Mouse (Mus musculus) retina, postnatal 1 day (tissue): ENCODE measurements around the gene Itgb2.

Experiments
- DNase-seq: peaks from one replicate; pipeline ENCODE4 v3.0.0-alpha.2; 2012

Gene Itgb2

DNA sequence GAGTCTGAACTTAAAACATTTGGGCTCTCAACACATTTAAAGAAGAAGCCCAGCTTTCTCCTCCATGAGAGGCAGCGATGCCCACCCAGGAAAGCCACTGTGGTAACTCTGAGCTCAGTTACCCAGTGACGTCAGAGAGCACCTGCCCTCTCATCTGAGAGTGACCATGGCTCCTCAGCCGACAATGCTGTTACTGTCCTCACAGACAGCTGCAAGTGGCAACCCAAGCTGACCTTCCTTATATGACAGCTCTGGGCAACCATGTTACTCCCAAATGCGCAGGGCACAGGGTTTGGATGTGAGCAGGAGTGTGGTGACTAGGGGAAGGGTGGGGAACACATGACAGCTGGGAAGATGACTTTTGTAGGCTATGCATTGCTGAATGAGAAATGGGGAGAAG, 23.2 kb downstream of the Itgb2 start:
- no peak for DNase-seq

DNA sequence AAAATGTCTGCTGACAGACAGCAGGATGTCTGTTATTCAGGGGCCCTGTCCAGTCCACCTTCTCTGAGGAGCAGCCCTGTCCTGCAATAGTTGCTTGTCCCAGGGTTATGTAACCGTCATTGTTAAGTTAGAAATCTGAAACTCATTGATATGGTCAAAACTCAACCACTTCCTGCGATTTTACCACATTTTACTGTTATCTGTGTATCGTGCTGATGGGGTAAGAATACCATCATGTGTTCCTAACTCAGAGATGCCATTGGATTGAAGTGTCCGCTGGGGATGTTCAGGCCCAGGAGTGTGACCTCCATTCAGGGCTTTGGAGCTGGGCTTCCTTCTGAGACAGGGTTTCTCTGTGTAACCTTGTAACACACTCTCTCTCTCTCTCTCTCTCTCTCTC, 24.9 kb downstream of the Itgb2 start:
- DNase-seq, result no peak

DNA sequence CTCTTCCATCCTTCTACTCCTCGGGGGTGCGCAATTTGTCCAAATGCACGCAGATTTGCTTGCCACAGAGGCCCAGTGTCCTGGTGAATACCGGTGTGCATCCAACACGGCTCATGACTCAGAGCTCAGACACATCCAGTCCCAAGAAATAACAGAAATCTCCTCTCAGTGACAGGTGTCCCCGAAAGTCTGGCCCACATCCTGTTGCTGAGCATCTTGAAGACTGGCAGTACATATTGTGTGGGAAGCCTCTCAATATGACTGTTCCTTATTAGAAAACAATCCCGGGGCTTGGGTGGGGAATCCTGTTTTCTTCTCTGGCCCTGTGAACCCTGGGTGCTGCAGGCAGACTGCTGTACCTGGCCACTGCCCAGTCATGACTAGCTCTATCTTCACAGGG, 26.6 kb downstream of the Itgb2 start:
- no peak for DNase-seq

DNA sequence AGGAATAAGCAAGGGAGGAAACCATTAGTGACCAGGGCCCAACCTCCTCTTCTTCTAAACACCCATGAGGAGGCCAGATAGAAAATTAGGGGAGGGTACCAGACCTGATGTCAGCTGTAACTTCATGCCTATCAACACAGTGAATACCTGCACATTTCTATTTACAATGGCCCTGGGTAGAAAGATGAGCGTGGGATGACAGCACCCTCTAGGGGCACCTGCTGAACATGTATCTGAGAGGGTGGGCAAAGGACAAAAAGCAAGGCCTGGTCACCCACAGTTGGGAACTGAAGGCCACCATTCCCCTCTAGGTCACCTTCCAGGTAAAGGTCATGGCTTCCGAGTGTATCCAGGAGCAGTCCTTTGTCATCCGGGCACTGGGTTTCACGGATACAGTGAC, 27.6 kb downstream of the Itgb2 start:
- DNase-seq, result no peak

DNA sequence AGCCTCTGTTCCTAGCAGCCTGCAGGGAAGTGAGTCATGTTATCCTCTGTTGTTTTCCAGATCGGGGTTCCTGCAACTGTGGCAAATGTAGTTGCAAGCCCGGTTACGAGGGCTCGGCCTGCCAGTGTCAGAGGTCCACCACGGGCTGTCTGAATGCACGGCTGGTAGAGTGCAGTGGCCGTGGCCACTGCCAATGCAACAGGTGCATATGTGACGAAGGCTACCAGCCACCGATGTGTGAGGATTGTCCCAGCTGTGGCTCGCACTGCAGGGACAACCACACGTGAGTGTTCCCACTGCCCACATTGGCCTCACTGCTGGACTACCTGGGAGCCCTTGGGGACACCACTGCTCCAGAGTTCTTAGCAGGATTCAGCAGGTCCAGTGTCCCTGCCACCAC, 30.0 kb downstream of the Itgb2 start:
- no peak for DNase-seq

GRCm38 (mm10) chr10:77560830-77561229, 30.8 kb downstream of the Itgb2 start:
- no peak for DNase-seq

DNA sequence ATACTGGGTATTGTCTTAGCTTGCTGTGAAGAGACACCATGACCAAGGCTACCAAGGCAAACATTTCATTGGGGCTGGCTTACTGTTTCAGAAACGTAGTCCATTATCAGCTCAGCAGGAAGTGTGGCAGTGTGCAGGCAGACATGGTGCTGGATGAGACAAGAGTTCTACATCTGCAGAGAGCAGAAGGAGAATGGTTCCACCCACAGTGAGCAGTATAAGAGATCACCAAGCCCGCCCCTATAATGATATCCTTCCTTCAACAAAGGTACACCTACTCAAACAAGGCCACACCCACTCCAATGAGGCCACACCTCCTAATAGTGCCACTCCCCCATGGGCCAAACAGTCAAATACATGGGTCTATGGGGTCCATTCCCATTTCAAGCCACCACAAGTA, 31.5 kb downstream of the Itgb2 start:
- DNase-seq, result no peak

DNA sequence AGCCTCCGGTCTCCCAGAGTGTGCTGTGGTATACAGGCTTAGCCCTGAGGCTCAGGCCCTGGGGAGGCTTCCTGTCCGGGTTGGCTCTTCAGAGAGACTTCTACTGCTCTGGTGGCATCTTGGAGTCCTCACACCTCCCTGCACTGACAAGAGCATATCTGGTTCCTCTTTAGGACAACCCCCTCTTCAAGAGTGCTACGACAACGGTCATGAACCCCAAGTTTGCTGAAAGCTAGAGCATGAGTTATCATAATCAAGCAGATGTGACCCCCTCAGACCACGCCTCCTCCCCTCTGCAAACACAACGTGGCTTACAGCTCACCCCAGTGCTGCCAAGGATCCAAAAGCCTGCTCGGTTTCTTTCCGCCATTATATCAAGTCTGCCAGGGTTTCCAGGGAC, 35.0 kb downstream of the Itgb2 start:
- DNase-seq, result no peak

- peak; percentile 71 for DNase-seq
These were observed 36.6 kb downstream of the Itgb2 start for GRCm38 (mm10) chr10:77566651-77567050.

DNA sequence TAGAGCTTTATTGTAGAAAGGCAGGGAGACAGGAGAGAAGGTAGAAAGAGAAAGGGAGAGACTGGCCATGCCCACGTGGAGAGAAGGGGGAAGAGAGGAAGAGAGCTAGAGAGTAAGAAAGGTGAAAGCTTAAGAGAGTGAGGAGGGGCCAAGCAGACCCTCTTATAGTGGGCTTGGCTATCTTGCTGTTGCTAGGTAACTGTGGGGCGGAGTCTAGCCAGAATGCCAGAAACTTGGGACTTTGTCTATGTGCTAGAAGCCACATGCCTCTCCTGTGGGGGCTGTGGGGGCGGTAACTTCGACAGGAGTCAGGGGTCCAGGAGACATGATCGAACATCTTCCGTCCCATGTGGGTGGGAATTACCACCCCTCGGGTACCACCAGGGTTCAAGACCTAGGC, 39.4 kb downstream of the Itgb2 start:
- DNase-seq, result no peak

- no peak for DNase-seq
These were observed 40.1 kb downstream of the Itgb2 start for GRCm38 (mm10) chr10:77569973-77570658.

GRCm38 (mm10) chr10:77572225-77572624, 42.2 kb downstream of the Itgb2 start:
- peak; percentile 42 for DNase-seq

DNA sequence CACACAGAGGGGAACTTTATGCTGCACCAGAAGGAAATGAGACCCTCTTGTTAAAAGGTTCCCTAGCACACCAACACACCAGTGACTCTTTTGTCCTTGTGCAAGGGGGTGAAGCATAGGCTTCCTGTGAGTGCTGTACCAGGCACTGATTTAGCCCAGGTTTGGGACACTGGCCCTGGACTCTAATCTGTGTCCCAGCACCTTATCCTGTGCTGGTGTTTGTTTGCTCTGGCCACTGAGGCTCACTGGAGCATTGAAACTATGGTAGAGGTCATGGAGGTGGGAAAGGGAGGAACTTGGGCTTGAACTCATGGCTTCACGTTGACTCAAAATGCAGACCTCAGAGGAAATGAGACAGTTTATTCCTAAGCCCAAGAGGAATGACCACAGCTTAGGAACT, 43.1 kb downstream of the Itgb2 start:
- DNase-seq, result no peak

DNA sequence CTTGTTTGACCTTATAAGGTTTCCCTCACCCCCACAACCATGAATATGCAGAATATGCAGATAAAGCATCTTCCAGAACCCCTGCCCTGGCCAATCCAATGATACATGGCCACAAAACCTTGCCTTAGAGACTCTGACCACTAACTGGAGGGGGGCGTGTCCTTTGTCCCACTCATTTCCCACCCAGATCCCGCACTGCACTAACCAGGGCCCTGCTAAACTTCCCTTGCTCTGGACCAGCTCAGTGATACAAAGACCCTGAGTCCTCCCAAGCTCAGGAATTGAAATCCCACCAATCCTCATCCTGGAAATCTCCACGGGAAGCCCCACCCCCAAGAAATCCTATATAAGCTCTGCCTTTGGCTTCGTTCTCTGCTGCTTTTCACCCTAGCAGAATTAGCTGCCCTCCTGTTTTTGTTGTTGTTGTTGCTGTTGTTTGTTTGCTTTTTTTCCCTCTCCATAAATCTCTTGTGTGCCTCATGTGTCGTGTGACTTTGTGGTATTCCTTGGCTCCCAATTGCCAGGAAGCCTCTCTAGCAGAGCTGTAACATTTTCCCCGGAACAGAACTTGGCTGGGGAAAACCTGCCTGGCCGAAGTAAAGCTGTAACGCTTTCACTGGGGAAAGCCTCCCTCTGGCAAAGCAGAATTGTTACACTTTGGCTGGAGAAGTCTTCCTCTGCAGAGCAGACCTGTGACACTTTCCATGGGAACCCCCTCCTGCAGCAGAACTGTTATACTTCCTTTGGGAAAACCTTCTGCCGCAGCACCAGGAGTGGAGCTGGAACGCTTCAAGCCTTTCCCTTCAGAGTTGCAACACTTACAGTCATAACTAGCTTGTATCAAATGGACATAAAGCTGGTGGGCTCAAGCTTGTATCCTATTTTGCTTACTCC, 50.2 kb downstream of the Itgb2 start:
- DNase-seq, result no peak

DNA sequence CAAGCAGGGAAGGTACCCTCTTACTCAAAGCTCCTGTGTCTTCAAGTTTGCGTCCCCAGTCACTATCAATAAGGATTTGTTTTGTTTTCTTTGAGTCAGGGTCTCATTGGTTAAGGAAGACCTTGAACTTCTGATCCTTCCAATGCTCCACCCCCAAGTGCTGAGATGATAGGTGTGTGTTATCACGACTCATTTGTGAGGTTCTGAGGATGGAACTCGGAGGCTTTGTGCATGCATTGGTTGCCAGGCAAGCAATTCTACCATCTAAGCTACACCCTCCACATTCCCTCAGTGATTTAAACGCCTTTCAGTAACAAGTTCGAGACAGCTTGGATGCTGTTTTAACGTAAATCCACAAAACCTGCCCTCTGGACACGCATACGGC, 51.0 kb downstream of the Itgb2 start:
- no peak for DNase-seq

DNA sequence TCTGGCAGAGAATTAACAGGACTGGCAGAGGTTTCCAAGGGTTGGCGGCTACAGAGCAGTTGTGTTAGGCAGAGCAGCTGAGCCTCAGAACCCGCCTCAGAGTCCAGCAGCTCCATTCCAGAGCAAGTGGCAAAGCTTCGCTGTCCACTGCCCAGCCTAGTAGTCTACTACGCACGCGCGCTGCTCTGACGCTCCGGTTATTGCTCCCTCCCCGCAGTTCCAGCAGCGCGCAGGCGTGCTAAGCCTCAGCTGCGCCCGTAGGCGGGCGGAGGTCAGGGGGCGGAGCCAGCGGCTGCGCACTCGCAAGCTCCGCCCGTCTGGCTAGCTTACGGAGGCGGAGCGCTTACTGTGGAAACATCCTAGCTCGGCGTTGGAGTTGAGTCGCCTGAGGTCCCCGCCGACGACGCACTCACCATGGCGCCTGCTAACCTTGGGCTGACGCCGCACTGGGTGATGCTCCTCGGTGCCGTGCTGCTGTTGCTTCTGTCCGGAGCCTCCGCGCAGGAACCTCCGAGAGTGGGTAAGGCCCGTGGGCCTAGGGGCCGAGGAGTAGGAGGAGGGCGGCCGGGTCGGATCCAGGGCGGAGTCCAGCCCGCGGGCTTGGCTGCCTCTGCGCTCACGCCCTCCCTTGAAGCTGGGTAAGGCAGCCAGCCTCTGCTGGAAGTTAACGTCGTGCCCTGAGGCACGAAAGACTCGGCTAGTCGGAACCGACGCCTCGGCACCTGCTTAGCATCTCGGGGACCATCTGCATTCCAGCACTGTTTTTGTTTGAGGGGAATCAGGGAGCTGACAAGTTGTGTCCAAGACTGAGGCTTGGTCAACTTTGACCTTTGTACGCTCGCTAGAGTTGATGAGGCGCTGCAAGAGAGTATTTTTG, 51.6 kb downstream of the Itgb2 start, which contains the start of gene Pttg1ip:
Gene Pttg1ip (plus strand): TSS at position 313 of the 877 bp plus-strand sequence.
- DNase-seq, result peak; percentile 98

DNA sequence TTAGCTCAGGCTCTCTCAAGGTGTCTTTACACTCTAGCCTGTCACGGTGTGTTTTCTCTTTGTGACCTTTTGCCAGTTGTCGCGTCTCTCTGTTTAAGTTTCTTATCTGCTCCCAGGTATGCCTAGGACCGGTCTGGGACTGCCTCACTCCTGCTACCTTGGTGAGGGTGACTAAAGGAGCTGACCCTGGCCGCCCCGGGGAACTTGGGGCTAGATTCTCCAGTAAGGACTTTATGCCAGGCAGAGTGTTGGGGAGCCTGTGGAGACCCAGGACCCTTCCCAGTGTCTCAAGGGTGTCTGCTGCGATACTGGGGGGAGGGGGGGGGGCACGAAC, 52.2 kb downstream of the Itgb2 start:
- no peak for DNase-seq

GRCm38 (mm10) chr10:77583795-77584422, 53.9 kb downstream of the Itgb2 start:
- no peak for DNase-seq

GRCm38 (mm10) chr10:77586637-77587036, 56.6 kb downstream of the Itgb2 start:
- no peak for DNase-seq

GRCm38 (mm10) chr10:77587091-77587775, 57.2 kb downstream of the Itgb2 start:
- no peak for DNase-seq

GRCm38 (mm10) chr10:77588036-77588435, 58.0 kb downstream of the Itgb2 start:
- DNase-seq, result no peak

GRCm38 (mm10) chr10:77589117-77589516, 59.1 kb downstream of the Itgb2 start:
- no peak for DNase-seq
